Mouse (Mus musculus): ENCODE results near the gene Ms4a2.

Ms4a2 gene

DNA sequence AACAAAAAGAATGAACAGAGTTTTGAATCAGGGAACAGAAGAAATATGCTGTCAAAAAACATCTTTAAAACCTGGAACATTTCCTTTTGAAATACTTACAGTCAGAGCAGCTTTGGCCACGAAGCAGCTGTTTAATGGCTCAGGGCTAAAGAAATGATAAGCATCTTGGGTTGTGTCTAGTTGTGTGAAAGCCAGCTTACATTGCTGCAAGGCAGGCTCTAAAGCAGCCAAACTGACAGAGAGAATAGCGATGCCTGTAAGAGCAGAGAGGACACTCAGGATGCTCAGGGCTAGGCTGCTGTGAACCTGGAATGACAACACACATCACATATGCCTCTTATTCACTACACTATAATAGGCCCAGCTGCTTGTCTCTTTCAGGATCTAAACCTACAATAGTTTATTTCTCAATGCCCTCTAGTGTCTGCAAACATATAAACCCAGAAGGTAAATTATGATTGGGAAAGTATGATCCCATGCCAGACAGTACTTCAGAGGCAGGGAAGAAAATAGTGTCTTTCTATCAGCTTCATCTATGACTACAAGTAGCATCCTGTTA, 33.5 kb downstream of the Ms4a2 start:
- intact Hi-C loops (cut with DNase I) = no loop called here

GRCm38 (mm10) chr19:11589205-11589604, 34.3 kb downstream of the Ms4a2 start:
- intact Hi-C loops (cut with DNase I) = no loop called here

- intact Hi-C loops (cut with DNase I) = no loop called here
These were observed 48.6 kb downstream of the Ms4a2 start for GRCm38 (mm10) chr19:11574965-11575364.

Data from adrenal gland (tissue).